Mouse (Mus musculus): Measurements from ENCODE around the gene Cdh12. TPM values are rescaled to one million over a fixed set of nuclear protein-coding genes. Genes with fewer than 3 reads are reported as not detected.

The Cdh12 gene
- total RNA-seq, 2 experiments from 2014 or later: 0.10 to 0.12 TPM

Small RNA genes lying within 50 kb of the gene (microRNA-seq; reads per million reads assigned to microRNA genes)
- gene Gm27397: not detected

Other genes with a start within 250 kb of the Cdh12 start
- not detected for gene Acot10, start 217.5 kb downstream of the Cdh12 start, total RNA-seq (2021)